Mouse (Mus musculus) stomach, postnatal 0 days (tissue): Measurements from ENCODE around the gene Scrn3.

Source experiments
- CTCF ChIP-seq: IDR thresholded peaks from 2 replicates; pipeline ENCODE4 v1.5.1; 2016; ENCODE audit warnings: antibody characterized with exemption, low read depth, mild to moderate bottlenecking, moderate library complexity
- EP300 ChIP-seq: optimal IDR thresholded peaks from 2 replicates; pipeline ENCODE3; 2016; ENCODE audit warnings: antibody characterized with exemption

GRCm38 (mm10) chr2:73347766-73348165 is 35.4 kb downstream of the Scrn3 start:
- TF ChIP-seq CTCF, result no peak
- no peak for TF ChIP-seq EP300
